Mouse (Mus musculus): ENCODE measurements around the gene Mettl17. TPM values are rescaled to one million over a fixed set of nuclear protein-coding genes. Genes with fewer than 3 reads are reported as not detected.
"Not testable (repeated sequence)": the region's sequence is repeated elsewhere in the genome, so short reads cannot be mapped to it uniquely, and the experiment has no call there.

The Mettl17 gene
- total RNA-seq, 2 experiments from 2014 or later: 8.3 to 13.1 TPM

GRCm38 (mm10) chr14:51921759-51922570, 37.3 kb downstream of the Mettl17 start:
- intact Hi-C loops (cut with DNase I; ENCODE audit: low total_unique reads): no loop called here

GRCm38 (mm10) chr14:51922571-51922865, 37.9 kb downstream of the Mettl17 start, which contains the start of gene Rnase13:
TSS of gene Rnase13 (minus strand) at chr14:51922773.
- intact Hi-C loops (cut with DNase I; ENCODE audit: low total_unique reads): no loop called here
- peak; percentile 34 for DNase-seq

More at GRCm38 (mm10) chr14:51921759-51922570, 37.3 kb downstream of the Mettl17 start:
- DNase-seq: peak; percentile 74

- DNase-seq: no peak
- intact Hi-C loops (cut with DNase I; ENCODE audit: low total_unique reads): no loop called here
Measured at GRCm38 (mm10) chr14:51922910-51923309, 38.3 kb downstream of the Mettl17 start.

GRCm38 (mm10) chr14:51923492-51923891, 38.9 kb downstream of the Mettl17 start:
- DNase-seq: no peak
- intact Hi-C loops (cut with DNase I; ENCODE audit: low total_unique reads): no loop called here

- DNase-seq; intact Hi-C loops (cut with DNase I; ENCODE audit: low total_unique reads): not testable (repeated sequence)
Measured at GRCm38 (mm10) chr14:51926930-51927329, 42.3 kb downstream of the Mettl17 start.

GRCm38 (mm10) chr14:51929309-51929943, 44.8 kb downstream of the Mettl17 start:
- DNase-seq: peak; percentile 79
- intact Hi-C loops (cut with DNase I; ENCODE audit: low total_unique reads): no loop called here

GRCm38 (mm10) chr14:51929968-51930367, 45.3 kb downstream of the Mettl17 start:
- intact Hi-C loops (cut with DNase I; ENCODE audit: low total_unique reads): loop anchor here (5.0 to 10.0 kb wide), 2 partner anchors 33 to 55 kb away; partner anchors contain the start of gene Arhgef40
- no peak for DNase-seq

- intact Hi-C loops (cut with DNase I; ENCODE audit: low total_unique reads): loop anchor here (5.0 to 10.0 kb wide), 2 partner anchors 34 to 54 kb away; partner anchors contain the start of gene Arhgef40
- DNase-seq: peak; percentile 62
Measured at GRCm38 (mm10) chr14:51930824-51931223, 46.2 kb downstream of the Mettl17 start.

GRCm38 (mm10) chr14:51932092-51933020, 47.7 kb downstream of the Mettl17 start:
- intact Hi-C loops (cut with DNase I; ENCODE audit: low total_unique reads): loop anchor here (5.0 to 10.0 kb wide), 2 partner anchors 35 to 52 kb away; partner anchors contain the start of gene Arhgef40
- DNase-seq: no peak

- no peak for DNase-seq
- intact Hi-C loops (cut with DNase I; ENCODE audit: low total_unique reads): loop anchor here (10.0 kb wide), 1 partner anchor 46 kb away; the partner anchor contains the start of gene Arhgef40
Measured at GRCm38 (mm10) chr14:51939005-51939404, 54.4 kb downstream of the Mettl17 start.

- DNase-seq: peak; percentile 66
- intact Hi-C loops (cut with DNase I; ENCODE audit: low total_unique reads): loop anchor here (10.0 kb wide), 1 partner anchor 64 kb away; no protein-coding TSS in a partner anchor
Measured at GRCm38 (mm10) chr14:51940944-51941560, 56.4 kb downstream of the Mettl17 start.

- intact Hi-C loops (cut with DNase I; ENCODE audit: low total_unique reads): loop anchor here (10.0 kb wide), 1 partner anchor 63 kb away; no protein-coding TSS in a partner anchor
- DNase-seq: no peak
Measured at GRCm38 (mm10) chr14:51941577-51941976, 56.9 kb downstream of the Mettl17 start.

- intact Hi-C loops (cut with DNase I; ENCODE audit: low total_unique reads): loop anchor here (10.0 kb wide), 1 partner anchor 63 kb away; no protein-coding TSS in a partner anchor
- no peak for DNase-seq
Measured at GRCm38 (mm10) chr14:51942236-51942635, 57.6 kb downstream of the Mettl17 start.

Small RNA genes lying within 50 kb of the gene (microRNA-seq; reads per million reads assigned to microRNA genes)
- gene Gm27375: 0 reads per million in 2 experiments

Other genes starting within 250 kb of the Mettl17 start
- gene Gm4181, start 249.2 kb upstream of the Mettl17 start, total RNA-seq (2021): not detected
- not detected for gene Gm17079, start 189.4 kb upstream of the Mettl17 start, total RNA-seq (2021)
- gene Gm5800, start 167.7 kb upstream of the Mettl17 start, total RNA-seq (2021): not detected
- gene Ang4, start 111.3 kb upstream of the Mettl17 start, total RNA-seq (2021): not detected
- not detected for gene AY358078, start 84.8 kb upstream of the Mettl17 start, total RNA-seq (2021)
- not detected for gene Ear6, start 31.1 kb upstream of the Mettl17 start, total RNA-seq (2021)
- under 1 TPM; 0.31 to 0.37 TPM for gene Slc39a2, start 8.0 kb downstream of the Mettl17 start, total RNA-seq (2021)
- gene Ndrg2, start 29.3 kb downstream of the Mettl17 start, total RNA-seq (2021): 1,000 to 10,000 TPM in 1 of 2 experiments, 100 to 1,000 TPM in 1; 964 to 1,110 TPM
- gene Tppp2, start 33.6 kb downstream of the Mettl17 start, total RNA-seq (2021): under 1 TPM in 1 of 2 experiments, not detected in 1; 0.35 TPM
- gene Rnase13, start 37.9 kb downstream of the Mettl17 start, total RNA-seq (2021): not detected
- 10 to 100 TPM; 24.2 to 32.0 TPM for gene Arhgef40, start 99.9 kb downstream of the Mettl17 start, total RNA-seq (2021)
- under 1 TPM; 0.55 to 0.62 TPM for gene Tmem253, start 130.8 kb downstream of the Mettl17 start, total RNA-seq (2021)
- 10 to 100 TPM; 13.3 to 13.4 TPM for gene Zfp219, start 135.9 kb downstream of the Mettl17 start, total RNA-seq (2021)
- not detected for gene Olfr221, start 157.6 kb downstream of the Mettl17 start, total RNA-seq (2021)
- gene Hnrnpc, start 219.2 kb downstream of the Mettl17 start, total RNA-seq (2021): 10 to 100 TPM; 76.7 to 88.8 TPM
- under 1 TPM in 1 of 2 experiments, not detected in 1; 0.25 TPM for gene Rpgrip1, start 225.9 kb downstream of the Mettl17 start, total RNA-seq (2021)